In genomic region chr7:137840520-137840919, GRCm38 (mm10) we compare ENCODE assay signal across 24 mouse cellular contexts.
"Had no signal": no experiment of that assay in that cellular context is flagged by ENCODE, and none has a peak within 500 bp of the region (broad histone marks: within the 10 kb centered on the region; RNA-seq: fewer than 3 reads in every experiment).

No protein-coding gene starts in this region.

- H3K27ac ChIP-seq: gastrocnemius, adult 2 months; heart, adult 2 months; heart, embryonic 10.5 days; hindbrain, embryonic 10.5 days; hindbrain, embryonic 12.5 days; hindbrain, embryonic 14.5 days; intestine, embryonic 15.5 days; layer of hippocampus, adult 2 months; left cerebral cortex, adult 2 months; limb, embryonic 10.5 days; limb, embryonic 12.5 days; liver, embryonic 13.5 days; liver, embryonic 15.5 days had no signal

- H3K4me2 ChIP-seq: heart, embryonic 12.5 days; hindbrain, embryonic 12.5 days; hindbrain, embryonic 14.5 days; intestine, embryonic 15.5 days; limb, embryonic 12.5 days; liver, embryonic 11.5 days; liver, embryonic 13.5 days; liver, embryonic 15.5 days had no signal

- H3K4me1 ChIP-seq: heart, embryonic 10.5 days; heart, embryonic 12.5 days; intestine, embryonic 15.5 days; liver, embryonic 13.5 days; liver, embryonic 15.5 days had no signal

- H3K9me3 ChIP-seq: heart, embryonic 10.5 days; heart, embryonic 12.5 days; hindbrain, embryonic 10.5 days; hindbrain, embryonic 12.5 days; intestine, embryonic 15.5 days; limb, embryonic 10.5 days; limb, embryonic 12.5 days; liver, embryonic 13.5 days; liver, embryonic 15.5 days had no signal

- H3K27me3 ChIP-seq: heart, embryonic 12.5 days; hindbrain, embryonic 12.5 days; intestine, embryonic 15.5 days; limb, embryonic 12.5 days; liver, embryonic 13.5 days; liver, embryonic 15.5 days had no signal

- H3K4me3 ChIP-seq: gastrocnemius, adult 2 months; heart, adult 2 months; heart, embryonic 10.5 days; heart, embryonic 12.5 days; hindbrain, embryonic 10.5 days; hindbrain, embryonic 12.5 days; intestine, embryonic 15.5 days; layer of hippocampus, adult 2 months; left cerebral cortex, adult 2 months; limb, embryonic 10.5 days; limb, embryonic 12.5 days; liver, embryonic 13.5 days; liver, embryonic 15.5 days had no signal

- DNase-seq: gastrocnemius, adult 2 months; gastrocnemius, postnatal 10 days; gastrocnemius, postnatal 25 days; heart, adult 2 months; heart, postnatal 10 days; heart, postnatal 4 days; liver; liver, embryonic 13.5 days had no signal

- ATAC-seq: forebrain, embryonic 16.5 days; hindbrain, embryonic 16.5 days; inflammation-experienced regulatory T-cells, adult 6 months; intestine, embryonic 15.5 days; intestine, postnatal 0 days had no signal

- H3K9ac ChIP-seq: heart, embryonic 12.5 days; hindbrain, embryonic 12.5 days; hindbrain, embryonic 14.5 days; intestine, embryonic 15.5 days; limb, embryonic 12.5 days; liver, embryonic 13.5 days; liver, embryonic 15.5 days had no signal

- H3K36me3 ChIP-seq: heart, embryonic 10.5 days; heart, embryonic 12.5 days; hindbrain, embryonic 10.5 days; hindbrain, embryonic 12.5 days; intestine, embryonic 15.5 days; limb, embryonic 10.5 days; limb, embryonic 12.5 days; liver, embryonic 13.5 days; liver, embryonic 15.5 days had no signal
